In the genomic region with DNA sequence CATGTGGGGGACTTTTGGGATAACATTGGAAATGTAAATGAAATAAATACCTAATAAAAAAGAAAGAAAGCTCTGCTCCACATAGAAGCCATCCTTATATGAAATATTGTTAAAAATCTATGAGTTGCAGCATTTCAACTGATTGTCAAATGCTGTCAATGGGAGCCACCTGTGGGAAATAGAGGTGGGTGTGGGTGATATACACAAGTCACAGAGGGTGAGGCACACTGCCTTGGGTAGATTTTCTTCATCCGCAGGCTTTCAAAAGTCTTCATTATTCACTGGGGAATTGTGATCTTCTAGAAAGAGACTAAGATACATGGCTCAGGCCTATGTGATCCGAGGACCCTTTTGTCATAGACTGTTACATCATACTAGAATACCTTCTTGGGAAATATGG, we compare ENCODE assay signal across 10 mouse cellular contexts.
"Had no signal": no experiment of that assay in that cellular context is flagged by ENCODE, and none has a peak within 500 bp of the region (broad histone marks: within the 10 kb centered on the region; RNA-seq: fewer than 3 reads in every experiment).

No protein-coding gene starts in this region.

- DNase-seq: lung, adult 18-20 months; lung, embryonic 14.5 days; lung, postnatal 10 days; lung, postnatal 4 days; midbrain, embryonic 14.5 days; retina, postnatal 1 day; right cerebral cortex, adult 18-20 months; right cerebral cortex, postnatal 25 days; right cerebral cortex, postnatal 4 days; spleen, adult 18-20 months had no signal
